Mouse (Mus musculus): ENCODE results near the gene Ccdc24. TPM values are rescaled to one million over a fixed set of nuclear protein-coding genes. Genes with fewer than 3 reads are reported as not detected.

Ccdc24 gene
- total RNA-seq, 4 experiments from 2014 or later: 0.24 to 0.56 TPM; not detected in 2

GRCm38 (mm10) chr4:117830124-117830551, 42.2 kb downstream of the Ccdc24 start:
- DNase-seq (ENCODE audit: low spot score in 2 of 2): peak; percentile 64 to 77

GRCm38 (mm10) chr4:117829260-117830123, 42.9 kb downstream of the Ccdc24 start:
- peak; percentile 60 to 65 for DNase-seq (ENCODE audit: low spot score in 2 of 2)

DNA sequence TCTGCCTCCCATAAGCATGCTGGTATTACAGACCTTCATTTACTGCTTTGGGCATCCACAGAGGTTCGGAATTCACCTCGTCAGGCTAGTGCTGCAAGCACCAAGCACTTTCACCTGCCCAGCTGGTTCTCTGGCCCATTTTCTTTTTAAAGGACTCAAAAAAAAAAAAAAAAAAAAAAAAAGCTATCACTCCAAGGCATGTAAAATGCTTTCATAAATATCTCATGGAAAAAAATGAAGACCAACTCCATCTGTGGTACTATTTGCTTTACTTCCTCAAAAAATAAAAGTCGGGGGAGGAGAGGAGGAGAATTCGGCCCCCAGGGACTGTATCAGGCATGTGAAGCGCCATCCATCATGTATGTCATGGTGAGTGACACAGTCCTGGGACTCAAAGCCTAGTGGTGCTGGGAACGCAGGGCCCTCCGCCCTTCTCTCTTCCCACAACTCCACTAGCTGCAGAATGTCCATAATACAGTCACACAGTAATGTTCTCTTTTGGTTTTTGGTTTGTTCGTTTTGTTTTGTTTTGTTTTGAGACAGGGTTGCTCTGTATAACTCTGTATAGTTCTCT, 43.7 kb downstream of the Ccdc24 start:
- no peak for DNase-seq (ENCODE audit: low spot score in 2 of 2)

DNA sequence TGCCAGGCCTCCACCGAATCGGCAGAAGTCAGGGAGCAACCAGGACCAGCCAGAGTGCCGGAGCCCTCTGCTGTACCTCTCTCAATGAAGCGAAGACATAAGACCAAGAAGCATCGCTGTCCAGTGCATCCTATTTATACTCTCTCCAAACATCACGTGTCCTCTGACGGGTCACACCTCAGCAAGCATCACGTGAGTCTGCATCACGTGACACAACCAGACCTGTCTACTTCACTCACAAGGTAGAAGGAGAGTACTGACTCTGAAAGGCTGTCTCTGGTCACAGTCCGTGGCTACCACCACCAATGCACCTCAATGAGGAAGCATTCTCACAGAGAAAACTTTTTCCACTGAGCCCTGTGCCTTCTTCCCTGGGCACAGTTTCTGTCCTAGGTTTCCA, 54.3 kb downstream of the Ccdc24 start:
- no peak for DNase-seq (ENCODE audit: low spot score in 2 of 2)

- no peak for DNase-seq (ENCODE audit: low spot score in 2 of 2)
Measured at GRCm38 (mm10) chr4:117816776-117817175, 55.6 kb downstream of the Ccdc24 start.

Other genes starting within 250 kb of the Ccdc24 start
- gene Dmap1, start 190.3 kb downstream of the Ccdc24 start, total RNA-seq (2022): 10 to 100 TPM; 16.2 to 18.6 (median 16.5) TPM
- gene Gm12845, start 148.1 kb downstream of the Ccdc24 start, total RNA-seq (2022): not detected
- not detected for gene Klf17, start 106.9 kb downstream of the Ccdc24 start, total RNA-seq (2022)
- gene Slc6a9, start 38.1 kb downstream of the Ccdc24 start, total RNA-seq (2022): 10 to 100 TPM in 1 of 4 experiments, 1 to 10 TPM in 3; 6.3 to 12.0 (median 8.8) TPM
- 1 to 10 TPM; 1.7 to 3.5 (median 2.1) TPM for gene B4galt2, start 10.9 kb upstream of the Ccdc24 start, total RNA-seq (2022)
- gene Atp6v0b, start 14.8 kb upstream of the Ccdc24 start, total RNA-seq (2022): 10 to 100 TPM; 86.6 to 96.0 (median 94.8) TPM
- 1 to 10 TPM; 1.7 to 3.1 (median 2.5) TPM for gene Dph2, start 19.5 kb upstream of the Ccdc24 start, total RNA-seq (2022)
- gene Ipo13, start 42.4 kb upstream of the Ccdc24 start, total RNA-seq (2022): 100 to 1,000 TPM; 268 to 350 (median 281) TPM
- under 1 TPM in 2 of 4 experiments, not detected in 2; 0.15 to 0.27 TPM for gene Artn, start 57.2 kb upstream of the Ccdc24 start, total RNA-seq (2022)